Mouse (Mus musculus): ENCODE measurements at regions not wholly inside any gene's neighbourhood (a gene's known extent, or its start where the extent isn't known, plus 50 kb on each side); places are given as distances from the start of the nearest gene placed in this dataset.

DNA sequence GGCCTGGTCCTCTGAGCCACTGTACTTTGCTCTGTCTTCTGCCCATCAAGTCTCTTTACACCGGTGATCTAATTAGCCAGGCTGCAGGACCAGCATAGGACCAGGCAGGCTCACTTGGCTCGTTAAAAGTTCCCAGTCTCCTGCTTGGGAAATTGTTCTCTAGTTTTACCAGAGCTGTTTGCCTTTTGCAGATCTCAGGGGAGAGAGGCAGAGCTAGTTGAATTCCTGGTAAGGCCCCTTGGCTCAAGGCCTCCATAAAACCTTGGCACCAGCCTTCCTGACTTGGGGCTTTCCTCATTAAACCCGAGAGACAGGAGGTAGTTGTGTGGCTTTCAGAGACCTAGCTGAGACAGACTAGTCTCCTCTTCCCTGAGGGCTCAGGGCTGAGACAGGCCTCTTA is 237.0 kb upstream of the Trib2 start:
- TF ChIP-seq CTCF (IDR thresholded peaks at IDR 0.05; ENCODE audit: low read depth, low read length) (no peak), POLR2A (IDR thresholded peaks at IDR 0.05; ENCODE audit: borderline replicate concordance, low read depth, low read length) (no peak)
